Mouse (Mus musculus) heart, adult 2 months (tissue): ENCODE results near the gene Mef2b. TPM values are rescaled to one million over a fixed set of nuclear protein-coding genes. Genes with fewer than 3 reads are reported as not detected.

Experiments used
- DNase-seq, 2 experiments: peaks; one replicate each; pipeline ENCODE4 v3.0.0; 2021
- H3K27ac ChIP-seq: fragments of 200-600 bp; 2 replicates; pipeline ENCODE4 v1.8.1; 2022
- H3K27me3 ChIP-seq: fragments of 200-500 bp; 2 replicates; pipeline ENCODE4 v1.6.1; 2012; ENCODE audit warnings: mild to moderate bottlenecking, low read length, inconsistent platforms, mixed read lengths; ENCODE audit not compliant: control insufficient read depth, insufficient read depth
- H3K36me3 ChIP-seq: fragments of 200-500 bp; 2 replicates; pipeline ENCODE4 v1.6.1; 2012; ENCODE audit warnings: low read length, inconsistent platforms; ENCODE audit not compliant: control insufficient read depth, insufficient read depth
- H3K4me1 ChIP-seq: fragments of 200-500 bp; 2 replicates; pipeline ENCODE4 v1.6.1; 2011; ENCODE audit warnings: low read length; ENCODE audit not compliant: control insufficient read depth, insufficient read depth
- H3K4me3 ChIP-seq: fragments of 200-600 bp; 2 replicates; pipeline ENCODE4 v1.8.1; 2022
- H3K79me2 ChIP-seq: fragments of 200-500 bp; replicated peaks from 2 replicates; pipeline ENCODE4 v1.6.1; 2012; ENCODE audit warnings: mild to moderate bottlenecking, inconsistent platforms, low read length, moderate library complexity, mixed read lengths; ENCODE audit not compliant: control insufficient read depth, insufficient read depth
- H3K9ac ChIP-seq: fragments of 200-500 bp; 2 replicates; pipeline ENCODE4 v1.6.1; 2012; ENCODE audit warnings: low read depth, mild to moderate bottlenecking, control low read depth, inconsistent platforms, low read length, mixed read lengths
- CTCF ChIP-seq: fragments of 200-600 bp; IDR thresholded peaks from 2 replicates; pipeline ENCODE4 v1.8.1; 2022; ENCODE audit warnings: antibody characterized with exemption, mild to moderate bottlenecking, moderate library complexity
- EP300 ChIP-seq: fragments of 200-500 bp; IDR thresholded peaks from 2 replicates; pipeline ENCODE4 v1.6.1; 2011; ENCODE audit warnings: low read depth, low read length, control low read depth; ENCODE audit not compliant: insufficient read depth
- POLR2A ChIP-seq: fragments of 200-500 bp; IDR thresholded peaks from 2 replicates; pipeline ENCODE4 v1.6.1; 2011; ENCODE audit warnings: mild to moderate bottlenecking, low read depth, low read length, control low read depth; ENCODE audit not compliant: insufficient read depth
- WGBS: fragments of 180-500 bp; shearing (Covaris S2); methylation state at CpG from one replicate; pipeline ENCODE4 v1.1.7; 2018; 5-methylcytosine and 5-hydroxymethylcytosine counted together
- intact Hi-C: fragments of 180-260 bp; cut with DNase I; formaldehyde crosslinking; loops from one replicate; pipeline ENCODE4 v1.15.1; 2025
- polyA plus RNA-seq: library from polyadenylated mRNA; depleted of rRNA; stranded (reverse); fragments of >200 nt; gene quantifications from 2 replicates; pipeline ENCODE4 v1.2.3, GENCODE M21; 2012
- total RNA-seq, 2 experiments: library from RNA; stranded (reverse); gene quantifications; 2 replicates each; pipeline ENCODE4 v1.2.3; 2021

The Mef2b gene
- total and polyA plus RNA-seq, 3 experiments = 0.25 to 0.44 (median 0.27) TPM

GRCm38 (mm10) chr8:70110451-70110850 is 29.1 kb upstream of the Mef2b start:
- intact Hi-C loops = no loop called here
- H3K4me1 ChIP-seq = no peaks in the 10 kb centered on the region
- no peak overlapping the region for H3K27ac ChIP-seq
- H3K9ac ChIP-seq = no peak overlapping the region
- no peak overlapping the region for H3K4me3 ChIP-seq
- TF ChIP-seq EP300 (no peak), POLR2A (no peak)
- no peak for DNase-seq
- H3K27me3 ChIP-seq = peaks cover 9% of the 10 kb centered on the region; the same call in 1 of the 2 replicates
- WGBS = 97% methylated on average over 2 of the region's 2 CpGs
- no peaks in the 10 kb centered on the region for H3K36me3 ChIP-seq
- H3K79me2 ChIP-seq = no peaks in the 10 kb centered on the region

DNA sequence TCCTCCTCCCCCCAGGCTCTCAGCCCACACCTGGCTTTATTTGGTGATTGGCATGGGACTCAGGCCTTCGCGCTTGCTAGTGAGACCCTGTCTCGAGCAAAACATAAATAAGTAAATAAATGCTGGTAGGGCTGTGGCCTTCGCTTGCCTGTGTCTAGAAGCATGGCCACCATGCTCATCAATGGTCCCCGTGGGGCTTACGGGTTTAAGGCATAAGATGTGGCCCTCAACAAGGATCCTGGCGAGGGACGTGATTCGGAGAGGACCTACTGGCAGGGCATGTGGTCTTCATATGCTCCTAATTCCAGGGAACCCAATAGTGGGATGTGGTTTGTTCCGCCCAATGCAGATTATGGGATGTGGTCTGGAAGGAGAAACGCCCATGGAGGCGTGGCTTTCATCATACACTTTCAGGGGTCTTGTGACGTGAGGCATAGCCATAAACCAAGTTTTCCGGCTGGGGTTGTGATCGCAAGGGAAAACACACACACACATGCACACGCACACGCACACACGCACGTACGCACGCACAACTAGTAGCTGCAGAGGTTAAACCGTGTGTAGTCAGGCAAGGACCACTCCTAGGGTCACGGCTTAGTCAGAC is 28.2 kb upstream of the Mef2b start:
- peaks cover 9% of the 10 kb centered on the region; the same call in 1 of the 2 replicates for H3K27me3 ChIP-seq
- H3K4me3 ChIP-seq = no peak overlapping the region
- 48% methylated on average over 23 of the region's 23 CpGs for WGBS
- no peaks in the 10 kb centered on the region for H3K36me3 ChIP-seq
- intact Hi-C loops = no loop called here
- TF ChIP-seq POLR2A (no peak), CTCF (no peak), EP300 (no peak)
- no peaks in the 10 kb centered on the region for H3K4me1 ChIP-seq
- H3K9ac ChIP-seq = no peak overlapping the region
- no peak for DNase-seq
- no peaks in the 10 kb centered on the region for H3K79me2 ChIP-seq
- H3K27ac ChIP-seq = no peak overlapping the region

- H3K9ac ChIP-seq = no peak overlapping the region
- H3K27me3 ChIP-seq = peaks cover 9% of the 10 kb centered on the region; the same call in 1 of the 2 replicates
- no peak for TF ChIP-seq CTCF
- no peak for TF ChIP-seq EP300
- TF ChIP-seq POLR2A = no peak
- no peak overlapping the region for H3K4me3 ChIP-seq
- H3K27ac ChIP-seq = no peak overlapping the region
- no peaks in the 10 kb centered on the region for H3K4me1 ChIP-seq
- no peaks in the 10 kb centered on the region for H3K36me3 ChIP-seq
- intact Hi-C loops = no loop called here
- no peaks in the 10 kb centered on the region for H3K79me2 ChIP-seq
- WGBS = 9% methylated on average over 43 of the region's 43 CpGs
- no peak for DNase-seq
Measured at GRCm38 (mm10) chr8:70112401-70113016, 27.0 kb upstream of the Mef2b start.

DNA sequence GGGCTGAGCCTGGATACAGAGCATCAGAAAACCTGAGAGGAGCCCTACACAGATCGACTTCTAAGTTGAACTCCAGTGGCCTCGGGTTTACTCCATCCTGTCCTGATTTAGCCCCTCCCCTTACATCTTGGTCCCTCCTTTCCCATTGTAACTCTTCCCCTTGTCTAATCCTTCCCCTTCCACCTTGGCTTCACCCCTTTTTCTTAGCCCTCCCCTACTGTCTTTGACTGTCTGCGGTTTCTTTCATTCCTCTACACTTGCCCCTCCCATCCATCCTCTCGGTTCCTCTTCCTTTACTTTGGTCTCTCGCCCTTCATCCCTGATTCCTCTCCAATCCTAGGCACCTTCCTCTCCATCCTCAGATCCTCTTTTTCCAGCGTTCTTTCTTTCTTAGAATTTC is 25.0 kb upstream of the Mef2b start:
- no peaks in the 10 kb centered on the region for H3K36me3 ChIP-seq
- H3K27me3 ChIP-seq = peaks cover 11% of the 10 kb centered on the region; the same call in 1 of the 2 replicates
- TF ChIP-seq CTCF (no peak), EP300 (no peak), POLR2A (no peak)
- no peak for DNase-seq
- H3K9ac ChIP-seq = no peak overlapping the region
- no peaks in the 10 kb centered on the region for H3K79me2 ChIP-seq
- H3K27ac ChIP-seq = no peak overlapping the region
- no peak overlapping the region for H3K4me3 ChIP-seq
- no peaks in the 10 kb centered on the region for H3K4me1 ChIP-seq
- intact Hi-C loops = no loop called here
- 21% methylated on average over 6 of the region's 6 CpGs for WGBS

GRCm38 (mm10) chr8:70114892-70115291 is 24.6 kb upstream of the Mef2b start:
- no peak for TF ChIP-seq EP300
- TF ChIP-seq CTCF = no peak
- no peak for TF ChIP-seq POLR2A
- 57% methylated on average over 13 of the region's 13 CpGs for WGBS
- intact Hi-C loops = no loop called here
- Histone ChIP-seq H3K36me3 (no peaks in the 10 kb centered on the region), H3K27me3 (peaks cover 11% of the 10 kb centered on the region; the same call in 1 of the 2 replicates), H3K4me3 (no peak overlapping the region), H3K9ac (no peak overlapping the region), H3K27ac (no peak overlapping the region), H3K4me1 (no peaks in the 10 kb centered on the region), H3K79me2 (no peaks in the 10 kb centered on the region)
- DNase-seq = no peak

- Histone ChIP-seq H3K27ac (no peak overlapping the region), H3K79me2 (no peaks in the 10 kb centered on the region), H3K27me3 (peaks cover 4% of the 10 kb centered on the region; the same call in 1 of the 2 replicates), H3K36me3 (no peaks in the 10 kb centered on the region), H3K4me1 (no peaks in the 10 kb centered on the region), H3K4me3 (no peak overlapping the region), H3K9ac (no peak overlapping the region)
- no peak for DNase-seq
- TF ChIP-seq CTCF = no peak
- no peak for TF ChIP-seq POLR2A
- no peak for TF ChIP-seq EP300
- 9% methylated on average over 9 of the region's 9 CpGs for WGBS
- intact Hi-C loops = no loop called here
Measured at GRCm38 (mm10) chr8:70117611-70118010, 21.9 kb upstream of the Mef2b start.
